Mouse (Mus musculus): ENCODE measurements around the gene Mettl25. TPM values are rescaled to one million over a fixed set of nuclear protein-coding genes. Genes with fewer than 3 reads are reported as not detected.

Mettl25 gene
- 3.5 TPM for polyA plus RNA-seq (2012; fragmentation: generic; extraction: Trizol)

DNA sequence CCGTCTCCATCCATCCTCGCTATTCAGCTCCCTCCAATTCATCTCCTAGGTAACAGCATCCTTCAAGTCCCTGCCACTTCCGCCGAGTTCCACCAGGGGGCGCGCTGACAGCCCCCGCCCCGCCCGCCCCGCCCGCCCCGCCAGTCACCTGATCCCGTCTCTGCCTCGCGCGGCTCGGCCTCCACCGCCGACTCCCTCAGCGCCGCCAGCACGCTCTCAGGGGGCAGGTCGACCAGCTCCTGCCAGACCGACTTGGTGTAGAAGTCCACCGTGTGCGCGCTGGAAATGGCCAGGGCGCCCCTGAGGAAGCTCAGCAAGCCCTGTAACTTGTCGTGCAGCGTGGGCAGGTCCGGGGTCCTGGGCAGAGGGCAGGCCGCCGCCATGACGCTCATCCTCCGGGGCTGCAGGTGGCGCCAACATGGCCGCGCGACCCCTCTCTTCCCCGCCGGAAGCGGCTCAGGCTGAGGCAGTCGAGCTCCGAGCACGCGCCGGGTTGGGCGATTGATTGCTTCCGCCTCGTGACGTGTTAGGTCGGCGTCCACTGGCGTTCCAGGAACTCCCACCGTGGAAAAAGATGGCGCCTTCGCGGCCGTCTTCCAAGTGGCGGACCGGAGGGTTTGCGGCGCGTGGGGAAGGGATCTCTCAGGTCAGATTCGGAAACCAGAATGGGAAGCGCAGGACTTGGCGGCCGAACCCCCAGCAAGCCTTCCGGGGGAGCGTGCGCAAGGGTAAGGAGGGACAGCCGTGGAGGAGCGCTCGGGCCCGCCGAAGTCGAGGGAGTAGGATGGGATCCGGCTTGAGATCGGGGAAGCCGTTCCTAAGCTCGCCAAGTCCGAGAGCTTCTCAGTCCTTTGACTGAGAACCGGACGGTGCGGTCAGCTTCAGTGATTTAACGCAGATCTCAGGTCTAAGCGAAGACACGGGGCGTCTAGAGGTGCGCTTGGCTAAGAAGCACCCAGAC is at the start of gene Mettl25, which contains the start of gene Ccdc59:
Mettl25 (minus strand) TSS at position 453 of the 961 bp plus-strand sequence.
Ccdc59 (plus strand) TSS at position 140 of the 961 bp plus-strand sequence.
- Histone ChIP-seq H3K36me3 (ENCODE audit: control insufficient read depth, insufficient read depth) (peaks cover 32% of the 10 kb centered on the region), H3K4me3 (peak within 1 kb of the TSS; percentile 98), H3K4me2 (ENCODE audit: low read depth) (peak within 1 kb of the TSS; percentile 81), H3K27me3 (ENCODE audit: control insufficient read depth, insufficient read depth, insufficient read length) (no peaks in the 10 kb centered on the region), H3K79me2 (ENCODE audit: control insufficient read depth, insufficient read depth) (peaks cover 31% of the 10 kb centered on the region), H3ac (ENCODE audit: control insufficient read depth, insufficient read length) (peak within 1 kb of the TSS; percentile 84)
- TF ChIP-seq MYOG (IDR thresholded peaks at IDR 0.05; ENCODE audit: control insufficient read depth in 1 of 3, insufficient read depth in 1 of 3, insufficient read length in 2 of 3, low read depth in 2 of 3) = peak in 2 of 3 experiments; percentile 63 to 65
- TF ChIP-seq REST (IDR thresholded peaks at IDR 0.05; ENCODE audit: insufficient read depth, insufficient read length) = no peak
- peak; percentile 19 for TF ChIP-seq E2F4 (IDR thresholded peaks at IDR 0.05; ENCODE audit: insufficient read depth)
- TF ChIP-seq CEBPB (IDR thresholded peaks at IDR 0.05; ENCODE audit: insufficient read depth, poor library complexity, severe bottlenecking) = no peak
- peak; percentile 69 for TF ChIP-seq POLR2A (IDR thresholded peaks at IDR 0.05; ENCODE audit: insufficient read length, low read depth)
- peak in 1 of 3 experiments; percentile 12 for TF ChIP-seq MYOD1 (IDR thresholded peaks at IDR 0.05; ENCODE audit: control insufficient read depth in 1 of 3, insufficient read length in 2 of 3, low read depth in 2 of 3)
- peak; percentile 85 for TF ChIP-seq POLR2AphosphoS2 (IDR thresholded peaks at IDR 0.05; ENCODE audit: insufficient read length, low read depth)
- no peak for TF ChIP-seq USF1 (IDR thresholded peaks at IDR 0.05; ENCODE audit: low read depth)
- TF ChIP-seq SRF (IDR thresholded peaks at IDR 0.05; ENCODE audit: control insufficient read depth, insufficient read length, low read depth) = peak; percentile 95
- no peak for TF ChIP-seq TCF3 (IDR thresholded peaks at IDR 0.05; ENCODE audit: insufficient read length, low read depth)
- no peak for TF ChIP-seq MAX (IDR thresholded peaks at IDR 0.05; ENCODE audit: low read depth)

DNA sequence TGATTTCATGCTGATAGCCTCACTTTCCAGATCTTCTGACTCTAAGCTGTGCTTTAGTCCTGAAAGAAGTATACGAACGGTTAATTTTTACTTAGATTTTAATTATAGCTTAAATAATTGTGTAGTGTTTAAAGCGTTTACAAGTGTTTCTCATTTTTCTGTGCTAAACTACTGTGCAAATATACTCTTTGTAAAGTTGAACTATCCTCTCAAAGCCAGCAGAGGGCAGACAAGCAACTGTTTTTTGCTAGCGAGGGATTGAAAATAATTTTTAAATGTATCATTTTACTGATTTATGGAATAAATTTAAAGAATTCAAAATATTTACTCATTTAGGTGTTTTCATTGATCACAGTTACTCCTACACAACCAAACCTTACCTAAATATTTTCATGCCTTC is 26.1 kb upstream of the Mettl25 start:
- TF ChIP-seq REST (IDR thresholded peaks at IDR 0.05; ENCODE audit: insufficient read depth, insufficient read length) (no peak), MYOD1 (IDR thresholded peaks at IDR 0.05; ENCODE audit: control insufficient read depth in 1 of 3, insufficient read length in 2 of 3, low read depth in 2 of 3) (no peak), TCF3 (IDR thresholded peaks at IDR 0.05; ENCODE audit: insufficient read length, low read depth) (no peak), POLR2A (IDR thresholded peaks at IDR 0.05; ENCODE audit: insufficient read length, low read depth) (no peak), E2F4 (IDR thresholded peaks at IDR 0.05; ENCODE audit: insufficient read depth) (no peak), POLR2AphosphoS2 (IDR thresholded peaks at IDR 0.05; ENCODE audit: insufficient read length, low read depth) (no peak), USF1 (IDR thresholded peaks at IDR 0.05; ENCODE audit: low read depth) (no peak), MYOG (IDR thresholded peaks at IDR 0.05; ENCODE audit: control insufficient read depth in 1 of 3, insufficient read depth in 1 of 3, insufficient read length in 2 of 3, low read depth in 2 of 3) (no peak), TCF12 (IDR thresholded peaks at IDR 0.05; ENCODE audit: insufficient read depth, poor library complexity, severe bottlenecking) (no peak), CEBPB (IDR thresholded peaks at IDR 0.05; ENCODE audit: insufficient read depth, poor library complexity, severe bottlenecking) (no peak), SRF (IDR thresholded peaks at IDR 0.05; ENCODE audit: control insufficient read depth, insufficient read length, low read depth) (no peak), MAX (IDR thresholded peaks at IDR 0.05; ENCODE audit: low read depth) (no peak)
- no peak overlapping the region for H3ac ChIP-seq (ENCODE audit: control insufficient read depth, insufficient read length)
- no peaks in the 10 kb centered on the region for H3K36me3 ChIP-seq (ENCODE audit: control insufficient read depth, insufficient read depth)
- H3K4me2 ChIP-seq (ENCODE audit: low read depth) = no peak overlapping the region
- no peak overlapping the region for H3K4me3 ChIP-seq
- H3K79me2 ChIP-seq (ENCODE audit: control insufficient read depth, insufficient read depth) = no peaks in the 10 kb centered on the region
- no peaks in the 10 kb centered on the region for H3K27me3 ChIP-seq (ENCODE audit: control insufficient read depth, insufficient read depth, insufficient read length)

- Histone ChIP-seq H3K4me3 (no peak overlapping the region), H3K79me2 (ENCODE audit: control insufficient read depth, insufficient read depth) (no peaks in the 10 kb centered on the region), H3K36me3 (ENCODE audit: control insufficient read depth, insufficient read depth) (peaks cover 30% of the 10 kb centered on the region), H3K27me3 (ENCODE audit: control insufficient read depth, insufficient read depth, insufficient read length) (no peaks in the 10 kb centered on the region), H3K4me2 (ENCODE audit: low read depth) (no peak overlapping the region), H3ac (ENCODE audit: control insufficient read depth, insufficient read length) (no peak overlapping the region)
- TF ChIP-seq USF1 (IDR thresholded peaks at IDR 0.05; ENCODE audit: low read depth) (no peak), MYOG (IDR thresholded peaks at IDR 0.05; ENCODE audit: control insufficient read depth in 1 of 3, insufficient read depth in 1 of 3, insufficient read length in 2 of 3, low read depth in 2 of 3) (peak in 1 of 3 experiments; percentile 18), MYOD1 (IDR thresholded peaks at IDR 0.05; ENCODE audit: control insufficient read depth in 1 of 3, insufficient read length in 2 of 3, low read depth in 2 of 3) (peak; percentile 13 to 61 (median 57)), POLR2A (IDR thresholded peaks at IDR 0.05; ENCODE audit: insufficient read length, low read depth) (no peak), MAX (IDR thresholded peaks at IDR 0.05; ENCODE audit: low read depth) (no peak)
Measured at GRCm38 (mm10) chr10:105851136-105851535, 10.0 kb upstream of the Mettl25 start.

DNA sequence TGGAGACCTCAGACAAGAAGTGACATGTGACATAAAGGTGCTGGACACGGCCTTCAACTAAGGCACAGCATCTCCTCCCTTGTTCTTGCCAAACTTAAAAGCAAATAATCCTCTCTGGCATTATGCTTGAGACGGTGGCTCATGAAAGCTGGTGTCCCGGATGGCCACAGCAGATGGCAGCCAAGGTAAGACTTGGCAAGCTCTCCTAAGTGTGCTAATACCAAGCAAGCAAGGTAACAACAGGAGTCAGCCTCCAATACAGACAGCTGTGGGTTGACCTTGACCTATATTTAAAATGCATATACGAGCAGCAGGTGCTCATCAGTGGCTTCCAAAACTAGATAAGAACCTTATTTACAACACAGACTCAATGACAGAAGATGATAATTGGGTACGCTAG is 9.1 kb upstream of the Mettl25 start:
- no peaks in the 10 kb centered on the region for H3K27me3 ChIP-seq (ENCODE audit: control insufficient read depth, insufficient read depth, insufficient read length)
- no peak overlapping the region for H3K4me3 ChIP-seq
- no peaks in the 10 kb centered on the region for H3K79me2 ChIP-seq (ENCODE audit: control insufficient read depth, insufficient read depth)
- H3K36me3 ChIP-seq (ENCODE audit: control insufficient read depth, insufficient read depth) = peaks cover 39% of the 10 kb centered on the region
- H3ac ChIP-seq (ENCODE audit: control insufficient read depth, insufficient read length) = no peak overlapping the region
- no peak overlapping the region for H3K4me2 ChIP-seq (ENCODE audit: low read depth)
- TF ChIP-seq POLR2AphosphoS2 (IDR thresholded peaks at IDR 0.05; ENCODE audit: insufficient read length, low read depth) = no peak
- no peak for TF ChIP-seq CEBPB (IDR thresholded peaks at IDR 0.05; ENCODE audit: insufficient read depth, poor library complexity, severe bottlenecking)
- no peak for TF ChIP-seq MYOG (IDR thresholded peaks at IDR 0.05; ENCODE audit: control insufficient read depth in 1 of 3, insufficient read depth in 1 of 3, insufficient read length in 2 of 3, low read depth in 2 of 3)
- TF ChIP-seq SRF (IDR thresholded peaks at IDR 0.05; ENCODE audit: control insufficient read depth, insufficient read length, low read depth) = no peak
- no peak for TF ChIP-seq E2F4 (IDR thresholded peaks at IDR 0.05; ENCODE audit: insufficient read depth)
- no peak for TF ChIP-seq POLR2A (IDR thresholded peaks at IDR 0.05; ENCODE audit: insufficient read length, low read depth)
- no peak for TF ChIP-seq USF1 (IDR thresholded peaks at IDR 0.05; ENCODE audit: low read depth)
- TF ChIP-seq MAX (IDR thresholded peaks at IDR 0.05; ENCODE audit: low read depth) = no peak
- TF ChIP-seq TCF12 (IDR thresholded peaks at IDR 0.05; ENCODE audit: insufficient read depth, poor library complexity, severe bottlenecking) = no peak
- TF ChIP-seq REST (IDR thresholded peaks at IDR 0.05; ENCODE audit: insufficient read depth, insufficient read length) = no peak
- no peak for TF ChIP-seq TCF3 (IDR thresholded peaks at IDR 0.05; ENCODE audit: insufficient read length, low read depth)
- no peak for TF ChIP-seq MYOD1 (IDR thresholded peaks at IDR 0.05; ENCODE audit: control insufficient read depth in 1 of 3, insufficient read length in 2 of 3, low read depth in 2 of 3)
